Mouse (Mus musculus) kidney, adult 2 months (tissue): ENCODE results near the gene 1190002N15Rik.

Experiments
- CTCF ChIP-seq: fragments of 200-500 bp; conservative IDR thresholded peaks from 2 replicates; pipeline ENCODE4 v1.5.1; 2011; ENCODE audit warnings: low read depth, mild to moderate bottlenecking, control low read depth, low read length, moderate library complexity, mixed read lengths; ENCODE audit not compliant: insufficient read depth, insufficient read length
- POLR2A ChIP-seq: fragments of 200-500 bp; IDR thresholded peaks from one replicate; pipeline ENCODE4 v1.6.1; 2011; ENCODE audit warnings: low read depth, low read length, control low read depth

GRCm38 (mm10) chr9:94539346-94539865 is 1.5 kb upstream of the 1190002N15Rik start:
- no peak for TF ChIP-seq POLR2A
- TF ChIP-seq CTCF: no peak
